Mouse (Mus musculus) spleen, adult 2 months (tissue): Measurements from ENCODE around the gene Gm10271. TPM values are rescaled to one million over a fixed set of nuclear protein-coding genes. Genes with fewer than 3 reads are reported as not detected.
A peak's percentile ranks its signal among the peaks of the same experiment; 100 is the strongest.

Source experiments
- DNase-seq, 2 experiments: peaks; one replicate each; pipeline versions ENCODE4 v3.0.0 to v3.0.0-alpha.2; 2012 to 2021; ENCODE audit warnings: low spot score in 2 of 2, low read depth in 1 of 2
- H3K27ac ChIP-seq: fragments of 200-500 bp; 2 replicates; pipeline ENCODE4 v1.5.1; 2012; ENCODE audit warnings: low read length, inconsistent platforms; ENCODE audit not compliant: insufficient read depth
- H3K27me3 ChIP-seq: fragments of 200-500 bp; 2 replicates; pipeline ENCODE4 v1.6.1; 2012; ENCODE audit warnings: mild to moderate bottlenecking, moderate library complexity, low read length, inconsistent platforms; ENCODE audit not compliant: control insufficient read depth, insufficient read depth
- H3K36me3 ChIP-seq: fragments of 200-500 bp; 2 replicates; pipeline ENCODE4 v1.6.1; 2012; ENCODE audit warnings: mild to moderate bottlenecking, low read length, inconsistent platforms; ENCODE audit not compliant: control insufficient read depth, insufficient read depth
- H3K4me1 ChIP-seq: fragments of 200-500 bp; 2 replicates; pipeline ENCODE4 v1.6.1; 2011; ENCODE audit warnings: inconsistent platforms; ENCODE audit not compliant: control insufficient read depth, insufficient read depth, insufficient read length
- H3K4me3 ChIP-seq: fragments of 200-500 bp; 2 replicates; pipeline ENCODE4 v1.5.1; 2011; ENCODE audit warnings: mild to moderate bottlenecking, inconsistent platforms; ENCODE audit not compliant: insufficient read depth, insufficient read length; ENCODE audit errors: extremely low read depth
- CTCF ChIP-seq: fragments of 200-500 bp; IDR thresholded peaks from 2 replicates; pipeline ENCODE4 v1.5.1; 2011; ENCODE audit warnings: mild to moderate bottlenecking, inconsistent platforms; ENCODE audit not compliant: insufficient read depth, insufficient read length, insufficient replicate concordance; ENCODE audit errors: extremely low read depth
- POLR2A ChIP-seq: fragments of 200-500 bp; IDR thresholded peaks from 2 replicates; pipeline ENCODE4 v1.6.1; 2011; ENCODE audit warnings: low read depth, low read length, inconsistent platforms
- WGBS: fragments of 180-500 bp; shearing (Covaris S2); methylation state at CpG from one replicate; pipeline ENCODE4 v1.1.7; 2018; 5-methylcytosine and 5-hydroxymethylcytosine counted together
- polyA plus RNA-seq: library from polyadenylated mRNA; depleted of rRNA; stranded (reverse); fragments of >200 nt; gene quantifications from 2 replicates; pipeline ENCODE4 v1.2.3, GENCODE M21; 2012; rRNA removed

Gene Gm10271
- polyA plus RNA-seq, 1 experiment = not detected

DNA sequence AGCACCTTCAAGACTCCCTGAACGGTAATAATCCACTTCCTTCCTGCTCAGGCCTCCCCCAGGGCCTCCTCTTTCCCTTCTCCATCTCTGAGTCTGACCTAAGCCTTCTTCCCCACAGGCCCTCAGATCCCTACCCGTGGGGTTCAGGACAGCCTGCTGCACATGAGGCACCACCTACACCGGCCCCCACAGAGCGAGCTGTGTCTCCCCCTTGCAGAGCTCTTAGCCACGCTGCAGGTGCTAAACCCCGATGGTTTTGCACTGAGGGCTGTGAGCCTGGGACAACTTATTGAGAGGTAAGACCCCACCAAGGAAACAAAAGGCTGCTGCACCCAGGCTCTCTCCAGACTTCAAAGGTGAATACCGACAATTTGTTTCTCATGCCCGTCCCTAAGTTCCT, 55.8 kb downstream of the Gm10271 start:
- Histone ChIP-seq H3K27me3 (no peaks in the 10 kb centered on the region), H3K4me1 (no peaks in the 10 kb centered on the region), H3K36me3 (peaks cover 22% of the 10 kb centered on the region), H3K4me3 (peak overlapping the region; percentile 12; the same call in 1 of the 2 replicates), H3K27ac (peak overlapping the region; percentile 78)
- no peak for TF ChIP-seq CTCF
- no peak for TF ChIP-seq POLR2A
- 56% methylated on average over 8 of the region's 8 CpGs for WGBS
- DNase-seq = no peak

DNA sequence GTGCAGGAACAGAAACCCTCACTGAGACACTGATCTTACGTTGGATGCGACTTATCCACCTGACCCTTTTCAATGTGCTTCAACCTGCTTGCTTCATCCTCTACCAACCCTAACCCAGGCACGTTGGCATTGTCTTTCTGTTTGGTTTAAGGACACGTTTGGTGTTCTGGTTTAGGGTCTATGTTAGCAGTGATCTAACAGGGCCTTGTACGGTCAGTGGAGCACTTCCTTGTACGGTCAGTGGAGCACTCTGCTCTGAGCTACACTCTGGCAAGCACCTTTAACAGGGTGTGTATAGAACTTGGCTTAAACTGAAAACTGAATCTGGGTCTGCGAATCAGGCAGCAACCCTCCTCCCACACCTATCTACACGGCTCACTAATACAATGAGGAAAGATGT, 57.1 kb downstream of the Gm10271 start:
- H3K4me1 ChIP-seq = no peaks in the 10 kb centered on the region
- peak overlapping the region; percentile 81 for H3K27ac ChIP-seq
- no peak for DNase-seq
- no peak for TF ChIP-seq POLR2A
- TF ChIP-seq CTCF = no peak
- H3K36me3 ChIP-seq = peaks cover 30% of the 10 kb centered on the region
- WGBS = 84% methylated on average over 8 of the region's 8 CpGs
- H3K4me3 ChIP-seq = peak overlapping the region; percentile 36; the same call in 1 of the 2 replicates
- H3K27me3 ChIP-seq = no peaks in the 10 kb centered on the region

DNA sequence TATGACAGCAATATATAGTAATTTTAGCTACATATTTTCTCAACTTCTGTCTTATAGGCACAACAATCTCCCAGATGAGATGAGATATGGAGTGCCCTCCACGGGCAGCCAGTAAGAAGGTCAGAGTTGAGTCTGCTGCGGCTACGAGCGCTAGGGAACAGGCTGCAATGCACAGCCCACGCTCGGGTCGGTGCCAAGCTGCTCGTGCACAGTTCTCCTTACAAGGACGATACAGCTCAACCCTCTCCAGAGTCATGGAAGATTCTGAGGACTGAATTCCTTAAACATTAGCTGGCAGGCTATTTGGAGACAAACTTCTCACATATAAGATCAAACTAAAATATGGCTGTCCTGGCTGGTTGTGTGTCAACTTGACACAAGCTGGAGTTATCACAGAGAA, 57.8 kb downstream of the Gm10271 start:
- H3K27ac ChIP-seq = peak overlapping the region; percentile 81
- TF ChIP-seq POLR2A = no peak
- no peak for TF ChIP-seq CTCF
- no peak for DNase-seq
- H3K4me3 ChIP-seq = peak overlapping the region; percentile 34; the same call in 1 of the 2 replicates
- 79% methylated on average over 9 of the region's 9 CpGs for WGBS
- no peaks in the 10 kb centered on the region for H3K4me1 ChIP-seq
- H3K36me3 ChIP-seq = peaks cover 37% of the 10 kb centered on the region
- H3K27me3 ChIP-seq = no peaks in the 10 kb centered on the region

DNA sequence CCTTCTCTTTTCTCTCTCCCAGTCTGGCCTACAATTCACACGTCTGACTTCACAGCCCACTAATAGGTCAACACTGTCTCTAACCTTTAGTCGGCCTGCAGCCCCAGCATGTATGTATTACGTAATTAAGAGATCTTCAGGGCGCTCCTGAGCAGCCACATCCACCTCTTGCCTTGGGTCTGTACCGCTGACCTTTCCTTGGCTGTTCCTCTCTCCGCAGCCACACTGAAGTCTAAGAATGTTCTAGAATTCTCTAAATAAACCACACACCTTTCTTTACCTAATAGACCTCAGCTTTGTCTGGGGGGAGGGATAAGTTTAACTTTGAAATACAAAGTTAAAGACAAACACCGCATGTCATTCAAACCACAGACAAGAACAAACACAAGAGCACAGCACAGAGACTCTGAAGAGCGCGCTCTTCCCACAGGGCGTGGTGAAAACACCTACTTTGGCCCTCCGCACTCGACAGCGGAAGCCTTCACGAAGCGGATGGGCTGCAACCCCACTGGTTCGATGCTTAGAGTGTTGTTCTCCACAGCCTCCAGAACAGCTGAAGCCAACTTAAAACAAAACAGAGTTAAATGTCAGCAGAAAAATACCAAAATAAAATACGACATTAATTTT, 58.6 kb downstream of the Gm10271 start:
- Histone ChIP-seq H3K4me3 (peak overlapping the region; percentile 48), H3K4me1 (no peaks in the 10 kb centered on the region), H3K27ac (peak overlapping the region; percentile 84), H3K27me3 (no peaks in the 10 kb centered on the region), H3K36me3 (peaks cover 41% of the 10 kb centered on the region)
- TF ChIP-seq POLR2A (peak; percentile 58), CTCF (no peak)
- 81% methylated on average over 17 of the region's 17 CpGs for WGBS
- peak in 1 of 2 experiments; percentile 68 for DNase-seq

DNA sequence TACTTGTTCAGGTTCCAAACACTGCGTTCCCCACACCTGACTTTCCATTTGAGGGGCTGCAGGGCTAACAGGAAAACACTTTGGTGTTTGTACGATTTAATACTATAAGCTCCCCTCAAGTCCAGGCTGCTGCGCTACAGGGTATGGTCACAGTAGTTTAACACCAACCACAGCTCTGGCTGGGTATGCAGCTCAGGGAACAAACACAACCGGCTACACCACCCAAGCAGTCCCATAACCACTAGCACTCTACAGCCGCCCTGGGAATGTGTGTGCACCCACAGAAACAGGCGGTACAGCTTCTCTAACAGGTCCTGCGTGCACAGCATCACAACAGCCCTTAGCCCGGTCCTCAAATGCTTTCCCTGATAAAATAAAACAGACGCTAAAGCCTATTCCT, 59.6 kb downstream of the Gm10271 start:
- Histone ChIP-seq H3K27me3 (no peaks in the 10 kb centered on the region), H3K4me3 (no peak overlapping the region), H3K36me3 (peaks cover 38% of the 10 kb centered on the region), H3K4me1 (no peaks in the 10 kb centered on the region), H3K27ac (peak overlapping the region; percentile 84)
- DNase-seq = no peak
- 85% methylated on average over 9 of the region's 9 CpGs for WGBS
- TF ChIP-seq POLR2A = no peak
- TF ChIP-seq CTCF = no peak

DNA sequence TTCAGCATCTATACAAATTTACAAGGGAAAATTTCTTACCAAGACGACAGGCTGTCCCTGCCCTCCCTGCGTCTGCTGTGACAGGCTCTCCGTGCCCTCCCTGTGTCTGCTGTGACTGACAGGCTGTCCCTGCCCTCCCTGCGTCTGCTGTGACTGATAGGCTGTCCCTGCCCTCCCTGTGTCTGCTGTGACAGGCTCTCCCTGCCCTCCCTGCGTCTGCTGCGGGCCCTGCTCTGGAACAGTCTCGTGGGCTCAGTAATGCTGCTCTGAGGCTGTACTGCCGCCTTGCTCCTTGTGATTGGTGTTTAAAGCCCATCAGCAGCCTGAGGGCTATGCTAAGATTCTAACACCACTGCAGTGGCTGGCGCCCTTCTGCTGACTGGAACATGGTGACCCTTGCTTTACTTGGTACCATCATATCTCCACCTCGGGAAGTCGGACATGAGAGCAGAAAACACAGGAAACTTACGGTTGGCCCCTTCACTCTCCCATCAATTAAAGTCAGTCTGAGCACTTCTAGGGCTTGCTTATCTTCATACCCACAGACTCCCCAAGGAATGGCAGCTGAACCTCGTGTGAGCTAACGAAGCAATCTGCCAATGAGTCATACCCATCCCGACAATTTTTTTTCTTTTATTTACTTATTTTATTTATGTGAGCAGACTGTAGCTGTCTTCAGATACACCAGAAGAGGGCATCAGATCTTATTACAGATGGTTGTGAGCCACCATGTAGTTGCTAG, 63.3 kb downstream of the Gm10271 start:
- Histone ChIP-seq H3K4me3 (no peak overlapping the region), H3K27me3 (no peaks in the 10 kb centered on the region), H3K27ac (no peak overlapping the region), H3K36me3 (peaks cover 45% of the 10 kb centered on the region), H3K4me1 (no peaks in the 10 kb centered on the region)
- no peak for DNase-seq
- 86% methylated on average over 15 of the region's 15 CpGs for WGBS
- TF ChIP-seq CTCF = no peak
- TF ChIP-seq POLR2A = no peak

Other genes with a start within 250 kb of the Gm10271 start
- gene Myrfl, start 75.7 kb downstream of the Gm10271 start, polyA plus RNA-seq = 0.02 TPM in 1 of 2 replicates, not detected in the other
- 34.3 and 69.3 TPM in 2 replicates for gene Rab3ip, start 21.8 kb downstream of the Gm10271 start, polyA plus RNA-seq
- 0.07 and 0.09 TPM in 2 replicates for gene Best3, start 13.7 kb upstream of the Gm10271 start, polyA plus RNA-seq
- not detected in 2 replicates for gene Lrrc10, start 72.7 kb upstream of the Gm10271 start, polyA plus RNA-seq
- 45.7 and 47.5 TPM in 2 replicates for gene Cct2, start 91.2 kb upstream of the Gm10271 start, polyA plus RNA-seq
- gene Frs2, start 175.9 kb upstream of the Gm10271 start, polyA plus RNA-seq = 5.7 and 6.0 TPM in 2 replicates